Mouse (Mus musculus) E14TG2a.4 (cell line): ENCODE results near the gene Kdsr.

Source experiments
- CTCF ChIP-seq: conservative IDR thresholded peaks from 2 replicates; pipeline ENCODE4 v1.5.1; 2014; ENCODE audit warnings: low read length
- NANOG ChIP-seq: IDR thresholded peaks from 2 replicates; pipeline ENCODE4 v1.6.1; 2014; ENCODE audit warnings: borderline replicate concordance, low read length, mixed read lengths
- POU5F1 ChIP-seq: IDR thresholded peaks from 2 replicates; pipeline ENCODE4 v1.6.1; 2014; ENCODE audit warnings: low read length, borderline replicate concordance

- no peak for TF ChIP-seq CTCF
- TF ChIP-seq NANOG: no peak
- TF ChIP-seq POU5F1: no peak
Measured at GRCm38 (mm10) chr1:106739810-106740209, 19.7 kb downstream of the Kdsr start.
